Mouse (Mus musculus) hindbrain, embryonic 14.5 days (tissue): Measurements from ENCODE around the gene Ccdc28b. TPM values are rescaled to one million over a fixed set of nuclear protein-coding genes. Genes with fewer than 3 reads are reported as not detected.

ENCODE experiments used
- ATAC-seq: fragments of 200-750 bp; cut with Nextera tagmentation; 2 replicates; pipeline ENCODE4 v1.8.0; 2017; ENCODE audit warnings: moderate number of reproducible peaks, mild to moderate bottlenecking, moderate TSS enrichment, moderate library complexity; ENCODE audit not compliant: low FRiP score
- DNase-seq: peaks from one replicate; pipeline ENCODE4 v3.0.0-alpha.2; 2015; ENCODE audit warnings: low spot score
- H3K27ac ChIP-seq: fragments of 300-500 bp; sonication (generic); 2 replicates; pipeline ENCODE4 v1.5.1; 2014; ENCODE audit warnings: mild to moderate bottlenecking, moderate library complexity
- H3K27me3 ChIP-seq: fragments of 300-500 bp; sonication (generic); 2 replicates; pipeline ENCODE4 v1.6.1; 2014; ENCODE audit warnings: mild to moderate bottlenecking, low read length, mixed read lengths; ENCODE audit not compliant: control insufficient read depth, insufficient read depth
- H3K36me3 ChIP-seq: fragments of 300-500 bp; sonication (generic); replicated peaks from 2 replicates; pipeline ENCODE4 v1.6.1; 2014; ENCODE audit not compliant: control insufficient read depth, insufficient read depth
- H3K4me1 ChIP-seq: fragments of 300-500 bp; sonication (generic); replicated peaks from 2 replicates; pipeline ENCODE4 v1.6.1; 2014; ENCODE audit warnings: antibody characterized with exemption, low read length, mixed read lengths; ENCODE audit not compliant: control insufficient read depth, insufficient read depth
- H3K4me2 ChIP-seq: fragments of 300-500 bp; sonication (generic); replicated peaks from 2 replicates; pipeline ENCODE4 v1.6.1; 2014; ENCODE audit warnings: mild to moderate bottlenecking, moderate library complexity
- H3K4me3 ChIP-seq: fragments of 300-500 bp; sonication (generic); replicated peaks from 2 replicates; pipeline ENCODE4 v1.5.1; 2014; ENCODE audit warnings: mild to moderate bottlenecking, low read length
- H3K9ac ChIP-seq: fragments of 300-500 bp; sonication (generic); 2 replicates; pipeline ENCODE4 v1.6.1; 2014
- H3K9me3 ChIP-seq: fragments of 300-500 bp; sonication (generic); 2 replicates; pipeline ENCODE4 v1.6.1; 2016; ENCODE audit warnings: low read length; ENCODE audit not compliant: control insufficient read depth
- WGBS: fragments of 180-500 bp; shearing (Covaris S2); extraction: QIAGEN DNeasy Blood & Tissue Kit; methylation state at CpG from one replicate; pipeline ENCODE4 v1.1.7; 2014; 5-methylcytosine and 5-hydroxymethylcytosine counted together
- polyA plus RNA-seq: library from polyadenylated mRNA; unstranded; fragments of >200 nt; fragmentation: Nextera tagmentation; extraction: Ambion mirVana; gene quantifications from 2 replicates; pipeline ENCODE4 v1.2.1, GENCODE M21; 2014

The Ccdc28b gene
- polyA plus RNA-seq, 1 experiment from 2014 or later = 128 TPM

GRCm38 (mm10) chr4:129577688-129578087 is 46.1 kb downstream of the Ccdc28b start:
- Histone ChIP-seq H3K9ac (no peak overlapping the region), H3K9me3 (no peaks in the 10 kb centered on the region), H3K4me2 (no peak overlapping the region), H3K4me1 (no peaks in the 10 kb centered on the region), H3K36me3 (no peaks in the 10 kb centered on the region), H3K27me3 (no peaks in the 10 kb centered on the region), H3K4me3 (no peak overlapping the region), H3K27ac (no peak overlapping the region)
- no peak for DNase-seq
- ATAC-seq = no peak
- 83% methylated on average over 7 of the region's 7 CpGs for WGBS

GRCm38 (mm10) chr4:129576863-129577491 is 46.8 kb downstream of the Ccdc28b start:
- Histone ChIP-seq H3K27ac (no peak overlapping the region), H3K4me2 (peak overlapping the region; percentile 8; the same call in 1 of the 2 replicates), H3K36me3 (no peaks in the 10 kb centered on the region), H3K9ac (no peak overlapping the region), H3K27me3 (no peaks in the 10 kb centered on the region), H3K4me1 (no peaks in the 10 kb centered on the region), H3K9me3 (no peaks in the 10 kb centered on the region), H3K4me3 (no peak overlapping the region)
- ATAC-seq = no peak
- WGBS = 28% methylated on average over 21 of the region's 21 CpGs
- DNase-seq = peak; percentile 71

- H3K4me2 ChIP-seq = no peak overlapping the region
- ATAC-seq = no peak
- 59% methylated on average over 7 of the region's 8 CpGs for WGBS
Measured at GRCm38 (mm10) chr4:129575171-129575844, 48.4 kb downstream of the Ccdc28b start.

GRCm38 (mm10) chr4:129573430-129573829 is 50.3 kb downstream of the Ccdc28b start, which contains the start of gene Lck:
TSS of gene Lck (minus strand) at chr4:129573641.
- H3K36me3 ChIP-seq = no peaks in the 10 kb centered on the region
- no peaks in the 10 kb centered on the region for H3K27me3 ChIP-seq
- H3K4me1 ChIP-seq = no peaks in the 10 kb centered on the region
- no peak within 1 kb of the TSS for H3K9ac ChIP-seq
- H3K4me3 ChIP-seq = no peak within 1 kb of the TSS
- ATAC-seq = no peak
- H3K9me3 ChIP-seq = no peaks in the 10 kb centered on the region
- H3K4me2 ChIP-seq = no peak within 1 kb of the TSS
- WGBS = 95% methylated on average over 8 of the region's 8 CpGs
- no peak within 1 kb of the TSS for H3K27ac ChIP-seq
- DNase-seq = no peak

More at GRCm38 (mm10) chr4:129575171-129575844, 48.4 kb downstream of the Ccdc28b start:
- Histone ChIP-seq H3K9ac (no peak overlapping the region), H3K4me3 (no peak overlapping the region), H3K9me3 (no peaks in the 10 kb centered on the region), H3K27ac (no peak overlapping the region), H3K27me3 (no peaks in the 10 kb centered on the region), H3K36me3 (no peaks in the 10 kb centered on the region), H3K4me1 (no peaks in the 10 kb centered on the region)
- DNase-seq = no peak

GRCm38 (mm10) chr4:129573093-129573370 is 50.7 kb downstream of the Ccdc28b start:
- WGBS = 94% methylated on average over 4 of the region's 4 CpGs
- H3K4me2 ChIP-seq = no peak overlapping the region
- no peak overlapping the region for H3K27ac ChIP-seq
- no peaks in the 10 kb centered on the region for H3K27me3 ChIP-seq
- H3K9ac ChIP-seq = no peak overlapping the region
- H3K9me3 ChIP-seq = no peaks in the 10 kb centered on the region
- no peaks in the 10 kb centered on the region for H3K36me3 ChIP-seq
- H3K4me1 ChIP-seq = no peaks in the 10 kb centered on the region
- ATAC-seq (no peak), DNase-seq (no peak)
- H3K4me3 ChIP-seq = no peak overlapping the region

- no peak overlapping the region for H3K4me3 ChIP-seq
- H3K27me3 ChIP-seq = no peaks in the 10 kb centered on the region
- H3K36me3 ChIP-seq = no peaks in the 10 kb centered on the region
- H3K9ac ChIP-seq = no peak overlapping the region
- H3K4me2 ChIP-seq = no peak overlapping the region
- DNase-seq = no peak
- H3K4me1 ChIP-seq = no peaks in the 10 kb centered on the region
- H3K27ac ChIP-seq = no peak overlapping the region
- 87% methylated on average over 13 of the region's 13 CpGs for WGBS
- ATAC-seq = no peak
- H3K9me3 ChIP-seq = no peaks in the 10 kb centered on the region
Measured at GRCm38 (mm10) chr4:129572236-129573092, 51.3 kb downstream of the Ccdc28b start.

GRCm38 (mm10) chr4:129571551-129572084 is 52.1 kb downstream of the Ccdc28b start:
- ATAC-seq = no peak
- no peak overlapping the region for H3K4me2 ChIP-seq
- no peak overlapping the region for H3K27ac ChIP-seq
- no peak for DNase-seq
- H3K9ac ChIP-seq = no peak overlapping the region
- H3K36me3 ChIP-seq = no peaks in the 10 kb centered on the region
- H3K27me3 ChIP-seq = no peaks in the 10 kb centered on the region
- 75% methylated on average over 8 of the region's 8 CpGs for WGBS
- H3K4me1 ChIP-seq = no peaks in the 10 kb centered on the region
- H3K9me3 ChIP-seq = no peaks in the 10 kb centered on the region
- H3K4me3 ChIP-seq = no peak overlapping the region

GRCm38 (mm10) chr4:129570028-129570427 is 53.7 kb downstream of the Ccdc28b start:
- no peak overlapping the region for H3K4me2 ChIP-seq
- H3K27ac ChIP-seq = no peak overlapping the region
- no peak overlapping the region for H3K9ac ChIP-seq
- H3K36me3 ChIP-seq = no peaks in the 10 kb centered on the region
- H3K4me3 ChIP-seq = no peak overlapping the region
- no peaks in the 10 kb centered on the region for H3K4me1 ChIP-seq
- DNase-seq = no peak
- WGBS = 86% methylated on average over 6 of the region's 6 CpGs
- no peak for ATAC-seq
- no peaks in the 10 kb centered on the region for H3K9me3 ChIP-seq
- no peaks in the 10 kb centered on the region for H3K27me3 ChIP-seq
